Mouse (Mus musculus) lung, postnatal 0 days (tissue): ENCODE data around the gene Lpcat3. TPM values are rescaled to one million over a fixed set of nuclear protein-coding genes. Genes with fewer than 3 reads are reported as not detected.

Experiments used
- ATAC-seq: fragments of 200-750 bp; cut with Nextera tagmentation; 2 replicates; pipeline ENCODE4 v1.8.0; 2017; ENCODE audit warnings: moderate library complexity
- DNase-seq: peaks from one replicate; pipeline ENCODE4 v3.0.0-alpha.2; 2016; ENCODE audit warnings: low spot score
- H3K27ac ChIP-seq: fragments of 300-500 bp; sonication (generic); 2 replicates; pipeline ENCODE4 v1.5.1; 2014; ENCODE audit warnings: antibody characterized with exemption, mild to moderate bottlenecking, low read length, mixed read lengths
- H3K27me3 ChIP-seq: fragments of 300-500 bp; sonication (generic); replicated peaks from 2 replicates; pipeline ENCODE4 v1.6.1; 2014; ENCODE audit warnings: low read length, mixed read lengths; ENCODE audit not compliant: insufficient read depth
- H3K36me3 ChIP-seq: fragments of 300-500 bp; sonication (generic); 2 replicates; pipeline ENCODE4 v1.6.1; 2014; ENCODE audit warnings: low read length, mixed read lengths; ENCODE audit not compliant: insufficient read depth
- H3K4me1 ChIP-seq: fragments of 300-500 bp; sonication (generic); 2 replicates; pipeline ENCODE4 v1.6.1; 2014; ENCODE audit warnings: antibody characterized with exemption, low read depth, low read length, mixed read lengths; ENCODE audit not compliant: insufficient read depth
- H3K4me2 ChIP-seq: fragments of 300-500 bp; sonication (generic); replicated peaks from 2 replicates; pipeline ENCODE4 v1.6.1; 2014; ENCODE audit warnings: low read depth, mild to moderate bottlenecking, low read length, moderate library complexity, mixed read lengths
- H3K4me3 ChIP-seq: fragments of 300-500 bp; sonication (generic); 2 replicates; pipeline ENCODE4 v1.5.1; 2014; ENCODE audit warnings: low read depth, low read length
- H3K9ac ChIP-seq: fragments of 300-500 bp; sonication (generic); replicated peaks from 2 replicates; pipeline ENCODE4 v1.6.1; 2014; ENCODE audit warnings: low read depth, mild to moderate bottlenecking
- H3K9me3 ChIP-seq: fragments of 300-500 bp; sonication (generic); 2 replicates; pipeline ENCODE4 v1.6.1; 2016; ENCODE audit warnings: low read length, mixed read lengths
- CTCF ChIP-seq: IDR thresholded peaks from 2 replicates; pipeline ENCODE4 v1.5.1; 2016; ENCODE audit warnings: antibody characterized with exemption, mild to moderate bottlenecking
- EP300 ChIP-seq: IDR thresholded peaks from 2 replicates; pipeline ENCODE4 v1.6.1; 2016; ENCODE audit warnings: antibody characterized with exemption, mild to moderate bottlenecking, control low read depth
- WGBS: fragments of 180-500 bp; shearing (Covaris S2); extraction: QIAGEN DNeasy Blood & Tissue Kit; methylation state at CpG from one replicate; pipeline ENCODE4 v1.1.7; 2014; 5-methylcytosine and 5-hydroxymethylcytosine counted together
- polyA plus RNA-seq: library from polyadenylated mRNA; unstranded; fragments of >200 nt; fragmentation: Nextera tagmentation; extraction: Ambion mirVana; gene quantifications from 2 replicates; pipeline ENCODE4 v1.2.1, GENCODE M21; 2015

Gene Lpcat3
- polyA plus RNA-seq, 1 experiment from 2014 or later, result 67.3 TPM

- DNase-seq, result no peak
- H3K4me2 ChIP-seq, result no peak overlapping the region
- H3K27me3 ChIP-seq, result no peaks in the 10 kb centered on the region
- 87% methylated on average over 11 of the region's 11 CpGs for WGBS
- H3K4me1 ChIP-seq, result peaks cover 4% of the 10 kb centered on the region
- TF ChIP-seq EP300, result no peak
- TF ChIP-seq CTCF, result no peak
- no peak overlapping the region for H3K27ac ChIP-seq
- no peak for ATAC-seq
- H3K4me3 ChIP-seq, result no peak overlapping the region
- H3K9ac ChIP-seq, result no peak overlapping the region
- H3K36me3 ChIP-seq, result no peaks in the 10 kb centered on the region
- no peaks in the 10 kb centered on the region for H3K9me3 ChIP-seq
These were observed 74.2 kb downstream of the Lpcat3 start for GRCm38 (mm10) chr6:124737040-124737439.

- DNase-seq (peak; percentile 95), ATAC-seq (peak; percentile 77)
- Histone ChIP-seq H3K4me1 (no peaks in the 10 kb centered on the region; the same call in 1 of the 2 replicates), H3K4me3 (no peak within 1 kb of the TSS), H3K9ac (0 out of 2 replicates have a peak within 1 kb of the TSS, but pooled peaks have one; percentile 9), H3K36me3 (peaks cover 9% of the 10 kb centered on the region; the same call in 1 of the 2 replicates), H3K9me3 (no peaks in the 10 kb centered on the region), H3K27me3 (no peaks in the 10 kb centered on the region), H3K27ac (peak within 1 kb of the TSS; percentile 72), H3K4me2 (peak within 1 kb of the TSS; percentile 34; the same call in 1 of the 2 replicates)
- TF ChIP-seq EP300 (no peak), CTCF (no peak)
- 32% methylated on average over 15 of the region's 15 CpGs for WGBS
These were observed 75.7 kb downstream of the Lpcat3 start, which contains the start of gene Ptpn6 for GRCm38 (mm10) chr6:124738511-124739023. TSS of gene Ptpn6 (minus strand) at chr6:124738714.

GRCm38 (mm10) chr6:124739231-124739796 lies 76.5 kb downstream of the Lpcat3 start:
- H3K27me3 ChIP-seq, result no peaks in the 10 kb centered on the region
- WGBS, result 86% methylated on average over 10 of the region's 10 CpGs
- no peak for DNase-seq
- TF ChIP-seq EP300, result no peak
- TF ChIP-seq CTCF, result no peak
- no peaks in the 10 kb centered on the region for H3K9me3 ChIP-seq
- H3K36me3 ChIP-seq, result peaks cover 9% of the 10 kb centered on the region; the same call in 1 of the 2 replicates
- no peak overlapping the region for H3K4me2 ChIP-seq
- peak overlapping the region; percentile 72 for H3K27ac ChIP-seq
- H3K9ac ChIP-seq, result no peak overlapping the region
- no peak overlapping the region for H3K4me3 ChIP-seq
- H3K4me1 ChIP-seq, result no peaks in the 10 kb centered on the region; the same call in 1 of the 2 replicates
- no peak for ATAC-seq

GRCm38 (mm10) chr6:124740211-124740887 lies 77.5 kb downstream of the Lpcat3 start:
- DNase-seq, result peak; percentile 84
- Histone ChIP-seq H3K27me3 (no peaks in the 10 kb centered on the region), H3K4me1 (no peaks in the 10 kb centered on the region; the same call in 1 of the 2 replicates), H3K4me3 (peak overlapping the region; percentile 58), H3K4me2 (peak overlapping the region; percentile 80), H3K9ac (peak overlapping the region; percentile 53), H3K9me3 (no peaks in the 10 kb centered on the region), H3K27ac (peak overlapping the region; percentile 96), H3K36me3 (peaks cover 9% of the 10 kb centered on the region; the same call in 1 of the 2 replicates)
- TF ChIP-seq EP300 (no peak), CTCF (peak; percentile 76)
- WGBS, result under 1% methylated on average over 26 of the region's 29 CpGs
- ATAC-seq, result peak; percentile 16

- Histone ChIP-seq H3K4me1 (no peaks in the 10 kb centered on the region; the same call in 1 of the 2 replicates), H3K9me3 (no peaks in the 10 kb centered on the region), H3K27ac (peak within 1 kb of the TSS; percentile 96), H3K9ac (peak within 1 kb of the TSS; percentile 53), H3K36me3 (peaks cover 9% of the 10 kb centered on the region; the same call in 1 of the 2 replicates), H3K27me3 (no peaks in the 10 kb centered on the region), H3K4me2 (peak within 1 kb of the TSS; percentile 80), H3K4me3 (peak within 1 kb of the TSS; percentile 58)
- TF ChIP-seq EP300 (no peak; the same call in none of the 2 replicates), CTCF (no peak)
- 1% methylated on average over 41 of the region's 41 CpGs for WGBS
- ATAC-seq (peak; percentile 69), DNase-seq (peak; percentile 97)
These were observed 78.3 kb downstream of the Lpcat3 start, which contains the start of gene Grcc10 for GRCm38 (mm10) chr6:124740888-124741761. TSS of gene Grcc10 (minus strand) at chr6:124741374.
